Mouse (Mus musculus) thymus, adult 18-20 months (tissue): ENCODE results near the gene Gm5431.
"Not testable (repeated sequence)": the region's sequence is repeated elsewhere in the genome, so short reads cannot be mapped to it uniquely, and the experiment has no call there.

Source experiments
- DNase-seq, 2 experiments: peaks; one replicate each; pipeline ENCODE4 v3.0.0; 2022; ENCODE audit warnings: mixed read lengths in 2 of 2

The Gm5431 gene

GRCm38 (mm10) chr11:48870781-48871180 lies 31.2 kb downstream of the Gm5431 start:
- DNase-seq = no peak

- peak in 1 of 2 experiments; percentile 19 for DNase-seq
These were observed 32.5 kb downstream of the Gm5431 start for GRCm38 (mm10) chr11:48869380-48870110.

- DNase-seq = no peak
These were observed 35.5 kb downstream of the Gm5431 start for GRCm38 (mm10) chr11:48866481-48866880.

- no peak for DNase-seq
These were observed 38.2 kb downstream of the Gm5431 start for GRCm38 (mm10) chr11:48863808-48864207.

- DNase-seq = no peak
These were observed 39.2 kb downstream of the Gm5431 start for GRCm38 (mm10) chr11:48862784-48863319.

GRCm38 (mm10) chr11:48859014-48859413 lies 43.0 kb downstream of the Gm5431 start:
- DNase-seq = no peak

- DNase-seq = peak; percentile 66 to 84
These were observed 48.4 kb downstream of the Gm5431 start for GRCm38 (mm10) chr11:48853474-48854180.

- DNase-seq = no peak
These were observed 49.2 kb downstream of the Gm5431 start for GRCm38 (mm10) chr11:48852624-48853473.

- DNase-seq = no peak
These were observed 49.8 kb downstream of the Gm5431 start for GRCm38 (mm10) chr11:48852190-48852589.

GRCm38 (mm10) chr11:48851270-48851995 lies 50.6 kb downstream of the Gm5431 start:
- DNase-seq = no peak

GRCm38 (mm10) chr11:48850240-48850639 lies 51.8 kb downstream of the Gm5431 start:
- DNase-seq = no peak

- no peak for DNase-seq
These were observed 55.1 kb downstream of the Gm5431 start for GRCm38 (mm10) chr11:48846881-48847280.

- not testable (repeated sequence) for DNase-seq
These were observed 55.7 kb downstream of the Gm5431 start for GRCm38 (mm10) chr11:48846362-48846761.

GRCm38 (mm10) chr11:48845244-48845815 lies 56.7 kb downstream of the Gm5431 start:
- no peak for DNase-seq

- no peak for DNase-seq
These were observed 57.7 kb downstream of the Gm5431 start for GRCm38 (mm10) chr11:48844309-48844708.

- DNase-seq = no peak
These were observed 58.8 kb downstream of the Gm5431 start for GRCm38 (mm10) chr11:48843202-48843601.

- DNase-seq = no peak
These were observed 59.6 kb downstream of the Gm5431 start for GRCm38 (mm10) chr11:48842378-48842792.

- no peak for DNase-seq
These were observed 60.8 kb downstream of the Gm5431 start for GRCm38 (mm10) chr11:48841213-48841612.

GRCm38 (mm10) chr11:48840805-48841204 lies 61.2 kb downstream of the Gm5431 start:
- no peak for DNase-seq

GRCm38 (mm10) chr11:48838879-48839680 lies 62.9 kb downstream of the Gm5431 start:
- DNase-seq = no peak
